Mouse (Mus musculus): ENCODE data around the gene Slc47a1.
"Not testable (repeated sequence)": the region's sequence is repeated elsewhere in the genome, so short reads cannot be mapped to it uniquely, and the experiment has no call there.

Gene Slc47a1

DNA sequence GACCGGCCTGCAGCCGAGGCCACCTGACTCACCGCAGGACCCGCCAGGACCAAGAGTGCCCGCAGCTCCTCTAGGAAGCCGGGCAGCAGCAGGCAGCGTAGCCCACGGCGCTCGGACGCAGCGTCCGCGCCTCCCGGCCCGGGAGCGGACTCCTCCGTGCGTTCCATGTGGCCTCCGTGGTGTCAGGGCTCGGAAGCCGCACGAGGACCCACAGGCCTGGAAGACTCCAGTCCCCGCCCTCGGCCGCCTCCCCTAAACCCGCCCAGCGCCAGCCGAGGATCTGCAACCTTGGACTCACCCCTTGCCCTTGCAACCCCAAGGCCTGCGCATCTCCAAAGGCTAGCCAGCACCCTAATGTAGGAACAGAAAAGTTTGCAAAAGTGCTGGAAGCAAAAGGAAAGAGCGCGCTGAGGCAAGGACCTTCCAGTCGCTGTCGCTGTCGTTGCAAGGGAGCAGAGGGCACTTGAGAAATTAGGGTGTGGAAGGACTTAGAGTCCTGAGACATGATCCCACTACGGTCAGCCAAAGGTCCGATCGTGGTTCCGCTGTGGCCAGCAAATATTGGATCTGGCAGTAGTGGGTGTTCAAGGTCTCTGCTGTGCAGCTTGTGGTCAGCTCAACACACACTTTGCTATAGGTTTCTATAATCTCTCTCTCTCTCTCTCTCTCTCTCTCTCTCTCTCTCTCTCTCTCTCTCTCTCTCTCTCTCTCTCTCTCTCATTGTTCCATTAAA is at the start of gene Slc47a1:
TSS of gene Slc47a1 (minus strand) at position 465 of the 733 bp plus-strand sequence.
- in situ Hi-C loops (cut with MboI, MseI) = loop anchor here (25.0 kb wide), 1 partner anchor 166 kb away; the partner anchor contains the start of gene Aldh3a1

DNA sequence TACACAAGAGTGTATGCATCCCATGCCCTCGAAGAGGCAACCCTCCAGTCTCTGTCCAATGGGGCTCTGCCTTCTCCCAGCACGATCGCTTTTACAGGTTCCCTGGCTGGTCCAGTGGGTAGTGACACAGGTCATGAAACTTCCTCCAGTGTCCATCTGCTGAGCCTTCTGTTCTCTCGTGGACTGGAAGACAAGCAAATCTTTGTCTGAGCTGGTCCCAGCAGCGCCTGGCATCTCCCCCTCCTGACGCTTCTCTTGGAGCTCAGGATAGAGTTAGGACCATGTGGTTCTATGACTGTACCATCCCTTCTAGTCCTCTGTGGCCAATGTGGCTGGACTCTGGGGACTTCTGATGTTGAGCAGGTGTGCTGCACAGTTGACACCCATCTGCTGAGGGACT is 41.1 kb upstream of the Slc47a1 start:
- in situ Hi-C loops (cut with MboI, MseI) = no loop called here

DNA sequence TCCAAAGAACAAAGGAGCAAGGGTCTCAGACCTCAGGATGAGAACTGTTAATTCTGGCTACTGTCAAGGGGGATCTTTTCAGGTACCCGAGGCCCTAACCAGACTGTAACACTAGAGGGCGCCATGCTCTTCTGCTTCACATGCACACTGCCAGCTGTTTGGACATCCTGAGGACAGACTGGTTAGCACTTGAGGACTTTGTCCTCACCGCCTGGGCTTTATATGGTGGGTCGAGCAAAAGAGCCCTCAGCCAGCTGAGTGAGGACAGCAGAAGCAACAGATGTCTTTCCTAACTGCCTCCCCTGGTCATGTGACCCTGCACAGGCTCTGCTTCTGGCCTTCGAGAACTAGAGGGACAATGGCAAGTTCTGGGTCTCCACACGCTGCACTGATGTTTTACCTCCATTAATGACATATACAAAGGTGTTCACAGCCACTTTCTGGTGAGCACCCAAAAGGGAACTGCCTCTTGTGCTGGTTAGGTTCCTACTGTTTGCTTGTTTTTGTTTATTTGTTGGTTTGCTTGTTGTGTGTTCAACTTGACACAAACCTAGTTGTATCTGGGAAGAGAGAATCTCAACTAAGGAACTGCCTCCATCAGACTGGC is 39.9 kb upstream of the Slc47a1 start:
- in situ Hi-C loops (cut with MboI, MseI) = no loop called here

DNA sequence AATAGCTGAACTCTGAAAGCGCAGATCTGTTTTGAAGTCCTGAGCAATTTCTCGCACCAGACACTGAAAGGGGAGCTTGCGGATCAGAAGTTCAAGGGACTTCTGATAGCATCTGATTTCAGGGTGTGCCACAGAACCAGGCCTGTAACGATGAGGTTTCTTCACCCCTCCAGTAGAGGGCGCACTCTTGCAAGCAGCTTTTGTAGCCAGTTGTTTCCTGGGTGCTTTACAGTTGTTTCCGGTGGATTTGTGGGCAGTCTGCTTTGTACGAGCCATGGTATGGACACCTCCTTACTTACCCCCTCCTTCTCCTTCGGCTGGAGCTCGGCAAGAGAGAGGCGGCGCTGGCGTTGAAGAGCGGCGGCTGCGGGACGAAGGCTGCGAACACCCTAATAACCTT is 38.4 kb upstream of the Slc47a1 start:
- in situ Hi-C loops (cut with MboI, MseI) = not testable (repeated sequence)

DNA sequence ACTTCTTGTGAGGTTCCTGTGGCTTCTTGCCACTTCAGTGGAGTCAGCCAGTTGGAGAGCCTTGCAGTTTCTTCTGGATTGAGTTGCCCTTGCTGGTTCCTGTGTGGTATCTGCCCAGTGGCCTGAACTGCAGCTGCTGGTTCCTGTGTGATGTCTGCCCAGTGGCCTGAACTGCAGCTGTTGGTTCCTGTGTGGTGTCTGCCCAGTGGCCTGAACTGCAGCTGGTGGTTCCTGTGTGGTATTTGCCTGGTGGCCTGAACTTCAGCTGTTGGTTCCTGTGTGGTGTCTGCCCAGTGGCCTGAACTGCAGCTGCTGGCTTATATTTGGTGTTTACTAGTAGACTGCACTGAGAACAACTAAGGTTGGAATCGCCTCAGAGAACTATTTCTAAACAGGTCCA is 37.3 kb upstream of the Slc47a1 start:
- in situ Hi-C loops (cut with MboI, MseI) = no loop called here

DNA sequence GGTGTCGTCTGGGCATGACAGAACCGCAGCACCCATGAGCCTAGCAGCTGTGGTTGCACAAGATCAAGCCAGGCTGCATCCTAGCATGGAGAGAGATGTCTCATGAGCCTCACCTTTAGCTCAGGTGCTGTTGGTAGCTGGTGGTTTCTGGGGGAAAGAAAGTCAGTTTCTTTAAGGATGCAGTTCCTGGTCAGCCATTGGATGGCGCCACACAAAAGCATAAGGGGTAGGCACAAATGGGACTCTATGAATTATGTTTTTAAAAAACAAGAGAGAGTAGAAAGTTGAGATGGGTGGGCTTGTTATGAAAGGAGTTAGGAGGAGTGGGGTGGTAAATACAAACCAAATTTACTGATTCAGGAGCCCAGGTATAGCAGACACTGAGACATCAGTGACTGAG is 36.4 kb upstream of the Slc47a1 start:
- in situ Hi-C loops (cut with MboI, MseI) = loop anchor here (5.0 kb wide), 2 partner anchors 67 to 93 kb away; partner anchors contain the start of gene B9d1

DNA sequence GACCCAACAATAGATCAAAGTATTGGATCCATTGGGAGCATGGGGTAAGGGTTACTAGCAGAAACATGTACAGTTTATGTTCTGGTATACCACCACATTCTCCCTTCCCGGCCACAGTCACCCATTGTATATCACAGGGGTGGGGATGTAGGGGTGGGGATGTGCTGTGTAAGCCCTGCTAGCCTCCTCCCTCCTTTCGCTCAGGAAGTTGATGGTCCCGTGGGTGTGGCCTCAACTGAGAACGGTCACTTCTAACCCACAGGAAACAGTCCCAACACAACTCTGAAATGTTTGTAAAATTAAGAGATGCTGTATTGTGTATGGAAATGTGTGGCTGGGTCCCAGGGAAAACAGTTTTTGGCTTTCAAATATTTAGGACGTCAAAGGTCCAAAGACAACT is 35.3 kb upstream of the Slc47a1 start:
- in situ Hi-C loops (cut with MboI, MseI) = loop anchor here (5.0 kb wide), 2 partner anchors 66 to 94 kb away; partner anchors contain the start of gene B9d1

DNA sequence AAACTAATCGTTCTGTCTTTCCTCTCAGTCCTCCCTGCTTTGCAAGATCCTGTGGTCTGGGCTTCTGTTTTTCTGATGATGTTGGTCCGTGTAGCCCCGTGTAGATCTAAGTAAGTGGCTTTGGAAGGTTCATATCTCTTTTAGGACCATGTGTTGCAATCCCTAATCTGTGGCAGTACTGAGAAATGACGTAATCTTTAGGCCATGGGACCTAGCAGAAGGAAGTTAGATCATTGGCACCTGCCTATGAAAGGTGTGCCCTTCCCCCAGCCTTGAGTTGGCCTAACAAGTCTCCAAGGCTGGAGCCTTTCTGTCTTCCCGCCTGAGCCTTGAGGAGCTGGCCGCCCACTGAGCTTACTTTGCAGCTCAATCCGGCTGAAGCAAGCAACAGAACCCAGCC is 33.7 kb upstream of the Slc47a1 start:
- in situ Hi-C loops (cut with MboI, MseI) = loop anchor here (5.0 kb wide), 2 partner anchors 65 to 95 kb away; partner anchors contain the start of gene B9d1

DNA sequence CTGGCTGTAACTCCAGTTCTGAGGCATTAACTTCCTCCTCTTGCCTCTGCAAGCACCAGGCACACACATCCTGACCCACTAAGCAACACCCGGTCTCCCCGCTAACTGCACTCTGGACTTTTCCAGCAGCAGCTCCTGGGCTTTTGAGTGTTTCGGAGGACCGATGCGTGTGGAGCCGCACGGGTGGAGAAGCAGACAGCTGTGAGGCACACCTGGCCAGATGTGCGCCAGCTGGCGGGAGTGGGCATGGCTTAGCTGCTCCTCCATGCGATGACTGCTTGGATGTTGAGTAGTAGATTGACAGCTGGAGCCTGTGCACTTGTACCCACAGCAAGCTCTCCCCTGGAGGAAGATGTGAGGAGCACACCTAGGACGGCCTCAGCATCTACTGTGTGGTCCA is 33.1 kb upstream of the Slc47a1 start:
- in situ Hi-C loops (cut with MboI, MseI) = loop anchor here (5.0 kb wide), 2 partner anchors 64 to 96 kb away; partner anchors contain the start of gene B9d1

DNA sequence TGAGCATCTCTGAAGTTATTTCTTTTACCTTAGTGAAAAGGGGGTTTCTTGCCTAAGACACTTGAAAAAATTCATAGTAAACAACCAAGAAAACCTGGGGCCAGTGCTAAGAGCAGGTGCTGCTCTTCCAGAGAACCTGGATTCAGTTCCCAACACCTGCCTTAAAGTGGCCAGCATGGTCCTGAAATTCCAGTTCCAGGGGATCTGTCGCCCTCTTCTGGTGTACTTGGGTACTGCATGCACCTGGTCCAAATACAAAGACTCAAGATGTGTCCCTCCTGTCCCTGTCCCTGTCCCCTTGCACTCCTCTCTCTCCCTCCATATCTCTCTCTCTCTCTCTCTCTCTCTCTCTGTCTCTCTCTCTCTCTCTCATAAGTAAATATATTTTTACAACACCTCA is 32.0 kb upstream of the Slc47a1 start:
- in situ Hi-C loops (cut with MboI, MseI) = loop anchor here (5.0 kb wide), 2 partner anchors 63 to 97 kb away; partner anchors contain the start of gene B9d1

DNA sequence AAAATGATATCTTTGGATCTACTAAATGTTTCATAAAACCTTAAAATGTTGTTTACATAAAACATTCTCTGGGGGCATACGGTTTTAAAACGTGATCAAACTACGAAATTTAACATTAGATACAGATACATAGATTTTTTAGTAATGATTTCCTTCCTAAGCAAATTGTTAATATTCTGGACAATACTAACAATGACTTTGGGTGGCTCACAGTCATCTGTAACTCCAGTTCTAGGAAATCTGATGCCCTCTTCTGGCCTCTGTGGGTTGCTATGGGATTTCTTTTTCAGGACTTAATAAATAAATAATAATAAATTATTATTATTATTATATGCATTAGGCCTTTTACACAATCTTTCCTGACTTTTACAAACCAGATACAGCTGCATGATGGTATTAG is 30.9 kb upstream of the Slc47a1 start:
- in situ Hi-C loops (cut with MboI, MseI) = no loop called here

DNA sequence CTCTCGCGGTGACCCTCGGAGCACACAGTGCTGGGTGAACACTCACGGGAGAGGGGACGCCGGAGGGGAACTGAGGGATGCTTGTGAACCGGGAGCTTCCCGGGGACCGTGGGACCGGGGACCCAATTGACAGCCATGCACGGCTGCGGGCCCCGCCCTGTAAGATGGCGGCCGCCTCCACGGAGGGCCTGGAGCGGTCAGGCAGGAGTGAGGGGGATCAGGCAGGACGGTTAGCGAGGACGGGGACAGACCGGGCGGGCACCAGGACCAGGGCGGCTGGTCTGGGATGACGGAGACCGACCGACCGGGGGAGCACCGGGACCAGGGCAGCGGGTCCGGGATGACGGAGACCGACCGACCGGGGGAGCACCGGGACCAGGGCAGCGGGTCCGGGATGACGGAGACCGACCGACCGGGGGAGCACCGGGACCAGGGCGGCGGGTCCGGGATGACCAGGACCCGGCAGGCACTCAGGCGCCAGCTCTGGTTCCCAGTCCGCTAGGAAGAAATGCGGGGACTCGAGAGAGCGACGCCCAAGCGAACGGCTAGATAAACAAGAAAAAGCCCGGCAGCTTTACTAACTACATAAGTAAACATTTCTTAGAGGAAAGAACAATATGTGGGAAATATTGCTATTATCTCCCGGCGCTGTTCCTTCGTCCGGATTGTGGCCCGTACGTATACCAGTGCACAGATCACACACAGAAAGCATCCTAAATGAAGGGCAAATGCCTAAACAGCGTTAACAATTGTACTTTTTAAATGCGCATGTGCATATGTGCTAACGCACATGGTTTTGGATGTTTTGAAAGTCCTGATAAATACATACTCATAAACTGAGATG is 30.3 kb upstream of the Slc47a1 start:
- in situ Hi-C loops (cut with MboI, MseI) = no loop called here

DNA sequence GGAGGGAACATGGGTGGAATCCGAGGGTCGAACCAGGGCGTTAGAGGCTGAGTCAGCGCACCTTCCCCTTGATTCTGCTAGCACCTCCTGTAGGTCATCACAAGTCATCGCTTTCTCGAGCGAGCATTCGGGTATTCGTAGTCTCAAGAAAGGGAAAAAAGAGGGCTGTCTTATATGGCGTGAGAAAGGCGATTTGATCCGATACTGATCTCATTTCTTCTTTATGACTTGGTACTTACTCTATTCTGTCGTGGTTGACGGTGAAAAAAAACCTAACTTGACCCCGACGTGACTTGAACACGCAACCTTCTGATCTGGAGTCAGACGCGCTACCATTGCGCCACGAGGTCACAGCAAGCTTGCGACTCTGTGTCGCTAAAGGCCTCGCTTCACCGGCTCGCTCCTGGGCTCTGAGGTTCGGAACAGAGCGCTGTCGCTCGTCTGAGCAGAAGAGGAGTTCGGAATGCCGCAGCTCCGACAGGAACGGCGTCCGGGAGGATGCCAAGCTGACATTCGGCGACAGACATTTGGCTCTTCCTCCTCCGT is 29.6 kb upstream of the Slc47a1 start:
- in situ Hi-C loops (cut with MboI, MseI) = no loop called here

DNA sequence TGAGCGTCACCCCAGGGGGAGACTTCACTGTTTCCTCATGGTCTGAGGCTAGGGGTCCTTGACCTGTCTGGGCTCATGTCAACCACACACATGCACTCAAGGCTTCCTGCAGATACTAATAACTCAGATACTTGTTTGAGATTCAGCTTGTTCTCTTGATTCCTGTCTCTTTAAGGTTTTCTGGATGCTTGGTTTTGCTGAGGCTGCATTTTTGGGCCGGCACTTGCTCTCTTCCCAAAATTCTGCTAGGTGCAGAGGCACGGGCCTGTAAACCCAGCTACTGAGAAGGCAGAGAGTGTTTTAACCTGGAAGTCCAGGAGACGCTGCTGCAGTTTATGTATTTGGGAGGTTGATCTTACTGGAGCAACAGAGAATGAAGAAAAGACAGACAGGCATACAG is 23.6 kb upstream of the Slc47a1 start:
- in situ Hi-C loops (cut with MboI, MseI) = no loop called here

DNA sequence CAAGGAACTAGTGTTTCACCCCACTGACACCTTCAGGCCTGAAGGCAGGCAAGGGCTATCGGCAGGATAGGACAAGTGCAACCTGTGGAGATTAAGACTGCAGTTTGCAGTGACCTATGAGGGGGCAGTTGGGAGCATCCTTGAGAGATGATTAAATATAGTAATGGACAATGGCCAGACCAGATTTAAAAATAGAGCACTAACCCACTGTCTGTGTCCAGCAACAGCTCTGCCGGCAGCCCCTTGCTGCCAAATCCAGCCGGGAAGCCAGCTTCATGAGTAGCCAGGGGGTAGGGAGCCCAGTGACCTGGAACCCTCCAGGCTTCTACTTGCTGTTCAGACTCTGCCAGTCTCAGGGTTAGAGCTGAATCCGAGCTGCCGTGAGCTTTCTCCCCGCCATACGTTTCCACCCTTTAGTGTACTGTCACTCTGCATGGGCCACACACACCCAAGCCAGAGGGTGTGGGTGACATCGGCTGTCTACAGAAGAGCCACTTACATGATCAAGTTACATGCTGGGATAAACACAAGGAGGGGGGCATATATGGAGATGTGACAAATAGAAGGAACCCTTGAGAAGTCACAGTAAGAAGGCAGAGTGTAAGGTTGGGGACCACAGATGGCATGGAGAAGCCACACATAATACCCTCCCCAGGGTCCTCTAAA is 22.7 kb upstream of the Slc47a1 start:
- in situ Hi-C loops (cut with MboI, MseI) = no loop called here

DNA sequence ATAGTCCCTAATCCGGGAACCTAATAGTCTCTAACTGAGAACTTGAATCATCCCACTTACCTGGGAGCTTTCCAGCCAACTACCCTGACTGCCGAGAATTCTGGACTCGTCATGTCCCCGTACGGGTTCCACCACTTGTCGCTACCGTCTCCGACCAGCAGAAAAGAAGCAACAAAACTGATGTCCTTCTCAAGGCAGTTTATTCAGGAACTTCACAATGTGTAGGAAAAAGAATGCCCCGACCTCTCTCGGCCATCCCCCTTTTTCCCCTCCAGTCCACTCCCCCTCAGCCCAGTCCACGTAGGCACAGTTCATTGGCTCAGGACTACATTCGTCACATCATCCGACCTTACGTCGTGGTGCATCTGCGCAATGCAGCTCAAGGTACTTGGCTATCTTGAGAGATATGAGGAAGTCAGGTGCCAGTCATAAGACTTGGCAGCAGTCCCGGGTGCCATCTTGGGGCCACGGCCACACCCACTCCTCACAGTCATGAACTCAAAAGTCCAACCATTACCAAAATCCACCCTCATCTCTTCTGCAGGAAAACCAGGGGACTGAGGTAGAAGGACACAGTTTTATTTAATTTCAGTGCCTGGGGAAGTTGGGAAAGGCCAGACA is 19.4 kb upstream of the Slc47a1 start:
- in situ Hi-C loops (cut with MboI, MseI) = loop anchor here (25.0 kb wide), 1 partner anchor 185 kb away; the partner anchor contains the start of gene Aldh3a1

DNA sequence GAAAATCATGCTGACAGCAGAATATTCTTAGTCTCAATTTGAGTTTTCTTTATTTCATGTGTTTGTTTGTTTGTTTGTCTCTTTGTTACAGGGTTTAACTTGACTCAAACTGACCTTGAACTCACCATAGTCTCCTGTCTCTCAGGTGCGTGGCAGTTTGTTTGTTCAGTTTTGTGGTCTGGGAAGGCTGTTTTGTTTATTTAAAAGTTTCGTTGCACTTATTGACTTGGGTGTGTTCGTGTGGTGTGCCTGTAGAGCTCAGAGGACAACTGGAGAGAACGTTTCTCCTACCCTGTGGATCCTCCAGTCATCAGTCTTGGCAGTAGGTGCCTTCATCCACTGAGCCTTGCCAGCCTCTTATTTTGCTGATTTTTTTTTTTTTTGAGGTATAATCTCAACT is 10.8 kb upstream of the Slc47a1 start:
- in situ Hi-C loops (cut with MboI, MseI) = loop anchor here (25.0 kb wide), 1 partner anchor 177 kb away; the partner anchor contains the start of gene Aldh3a1

DNA sequence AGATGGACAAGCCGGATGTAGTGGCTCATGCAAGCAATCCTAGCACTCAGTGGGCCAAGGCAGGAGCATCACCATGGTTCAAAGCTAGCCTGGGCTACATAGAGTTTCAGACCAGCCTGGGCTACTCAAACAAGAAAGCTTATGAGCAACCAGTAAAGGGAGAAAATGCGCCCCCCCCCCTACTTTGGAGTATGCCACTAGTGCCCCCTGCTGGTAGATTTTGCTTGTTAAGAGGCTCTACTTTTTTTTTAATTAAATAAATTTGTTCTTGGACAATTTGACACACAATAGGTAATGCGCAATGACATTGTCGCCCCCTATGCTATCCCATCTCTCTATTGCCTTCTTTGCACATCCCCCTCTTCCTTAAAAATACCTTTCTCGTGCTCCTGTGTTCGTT is 9.9 kb upstream of the Slc47a1 start:
- in situ Hi-C loops (cut with MboI, MseI) = loop anchor here (25.0 kb wide), 1 partner anchor 176 kb away; the partner anchor contains the start of gene Aldh3a1

DNA sequence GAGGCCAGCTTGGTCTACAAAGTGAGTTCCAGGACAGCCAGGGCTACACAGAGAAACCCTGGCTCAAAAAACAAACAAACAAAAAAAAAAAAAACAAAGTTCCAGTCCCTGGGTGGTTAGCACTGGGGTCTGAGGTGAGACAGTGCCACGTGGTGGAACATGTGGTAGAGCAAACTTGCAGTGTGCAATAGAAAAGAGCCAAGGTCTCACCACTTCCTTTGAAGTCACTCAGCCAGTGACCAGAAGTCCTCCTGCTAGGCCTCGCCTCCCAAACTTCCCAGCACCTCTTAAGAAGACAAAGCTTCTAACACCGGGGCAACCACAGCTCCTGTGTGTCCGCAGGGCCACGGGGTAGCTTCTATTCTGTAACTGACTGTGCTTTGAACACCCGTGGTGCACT is 9.1 kb upstream of the Slc47a1 start:
- in situ Hi-C loops (cut with MboI, MseI) = loop anchor here (25.0 kb wide), 1 partner anchor 175 kb away; the partner anchor contains the start of gene Aldh3a1

DNA sequence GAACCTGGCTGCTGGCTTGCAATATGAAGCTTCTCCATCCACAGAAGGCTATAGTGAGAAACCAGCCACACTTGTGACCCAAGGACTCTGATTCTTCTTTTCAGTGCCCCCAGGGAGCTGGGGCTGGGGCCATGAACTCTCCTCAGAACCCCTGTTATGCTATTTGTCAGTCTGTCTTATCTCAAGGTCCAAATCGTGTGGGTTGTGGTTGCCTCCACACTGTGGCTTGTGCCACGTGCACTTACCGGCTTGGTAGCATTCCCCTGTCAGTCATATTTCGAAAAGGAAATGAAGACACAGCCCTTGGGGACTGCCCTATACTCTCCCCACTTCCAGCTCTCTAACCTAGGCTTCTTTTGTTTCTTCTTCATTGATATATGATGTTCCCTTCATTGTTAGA is 7.6 kb upstream of the Slc47a1 start:
- in situ Hi-C loops (cut with MboI, MseI) = loop anchor here (25.0 kb wide), 1 partner anchor 173 kb away; the partner anchor contains the start of gene Aldh3a1

Measured in T-helper 2 cell (primary cell).